Mouse (Mus musculus): ENCODE results near the gene Ndufa8. TPM values are rescaled to one million over a fixed set of nuclear protein-coding genes. Genes with fewer than 3 reads are reported as not detected.

The Ndufa8 gene
- polyA plus RNA-seq, 1 experiment = 99.4 TPM

- no peaks in the 10 kb centered on the region for H3K4me1 ChIP-seq (ENCODE audit: control insufficient read depth, insufficient read depth, low read length)
- no peak overlapping the region for H3K27ac ChIP-seq (ENCODE audit: insufficient read depth, low read length)
- TF ChIP-seq POLR2A (IDR thresholded peaks at IDR 0.05; ENCODE audit: low read depth, low read length) (no peak), CTCF (IDR thresholded peaks at IDR 0.05; ENCODE audit: borderline replicate concordance, insufficient read depth, low read length) (no peak)
- no peak overlapping the region for H3K4me3 ChIP-seq (ENCODE audit: insufficient read depth, low read length)
Observed at GRCm38 (mm10) chr2:36082802-36083580, 33.8 kb upstream of the Ndufa8 start.

GRCm38 (mm10) chr2:36081446-36081845, 32.2 kb upstream of the Ndufa8 start:
- H3K4me1 ChIP-seq (ENCODE audit: control insufficient read depth, insufficient read depth, low read length) = no peaks in the 10 kb centered on the region
- no peak overlapping the region for H3K4me3 ChIP-seq (ENCODE audit: insufficient read depth, low read length)
- no peak for TF ChIP-seq POLR2A (IDR thresholded peaks at IDR 0.05; ENCODE audit: low read depth, low read length)
- TF ChIP-seq CTCF (IDR thresholded peaks at IDR 0.05; ENCODE audit: borderline replicate concordance, insufficient read depth, low read length) = no peak
- H3K27ac ChIP-seq (ENCODE audit: insufficient read depth, low read length) = no peak overlapping the region

GRCm38 (mm10) chr2:36077160-36077761, 28.1 kb upstream of the Ndufa8 start:
- H3K27ac ChIP-seq (ENCODE audit: insufficient read depth, low read length) = no peak overlapping the region
- no peak overlapping the region for H3K4me3 ChIP-seq (ENCODE audit: insufficient read depth, low read length)
- H3K4me1 ChIP-seq (ENCODE audit: control insufficient read depth, insufficient read depth, low read length) = no peaks in the 10 kb centered on the region
- TF ChIP-seq POLR2A (IDR thresholded peaks at IDR 0.05; ENCODE audit: low read depth, low read length) = no peak
- no peak for TF ChIP-seq CTCF (IDR thresholded peaks at IDR 0.05; ENCODE audit: borderline replicate concordance, insufficient read depth, low read length)

GRCm38 (mm10) chr2:36075210-36075609, 26.0 kb upstream of the Ndufa8 start:
- Histone ChIP-seq H3K27ac (ENCODE audit: insufficient read depth, low read length) (no peak overlapping the region), H3K4me3 (ENCODE audit: insufficient read depth, low read length) (no peak overlapping the region), H3K4me1 (ENCODE audit: control insufficient read depth, insufficient read depth, low read length) (no peaks in the 10 kb centered on the region)
- TF ChIP-seq CTCF (IDR thresholded peaks at IDR 0.05; ENCODE audit: borderline replicate concordance, insufficient read depth, low read length) (no peak), POLR2A (IDR thresholded peaks at IDR 0.05; ENCODE audit: low read depth, low read length) (no peak)

- Histone ChIP-seq H3K27ac (ENCODE audit: insufficient read depth, low read length) (no peak overlapping the region), H3K4me1 (ENCODE audit: control insufficient read depth, insufficient read depth, low read length) (no peaks in the 10 kb centered on the region), H3K4me3 (ENCODE audit: insufficient read depth, low read length) (no peak overlapping the region)
- TF ChIP-seq CTCF (IDR thresholded peaks at IDR 0.05; ENCODE audit: borderline replicate concordance, insufficient read depth, low read length) (no peak), POLR2A (IDR thresholded peaks at IDR 0.05; ENCODE audit: low read depth, low read length) (no peak)
Observed at GRCm38 (mm10) chr2:36073781-36074180, 24.6 kb upstream of the Ndufa8 start.

- no peaks in the 10 kb centered on the region for H3K4me1 ChIP-seq (ENCODE audit: control insufficient read depth, insufficient read depth, low read length)
- no peak overlapping the region for H3K27ac ChIP-seq (ENCODE audit: insufficient read depth, low read length)
- no peak overlapping the region for H3K4me3 ChIP-seq (ENCODE audit: insufficient read depth, low read length)
- TF ChIP-seq POLR2A (IDR thresholded peaks at IDR 0.05; ENCODE audit: low read depth, low read length) (no peak), CTCF (IDR thresholded peaks at IDR 0.05; ENCODE audit: borderline replicate concordance, insufficient read depth, low read length) (no peak)
Observed at GRCm38 (mm10) chr2:36071660-36072305, 22.6 kb upstream of the Ndufa8 start.

GRCm38 (mm10) chr2:36067132-36067531, 17.9 kb upstream of the Ndufa8 start:
- no peak for TF ChIP-seq POLR2A (IDR thresholded peaks at IDR 0.05; ENCODE audit: low read depth, low read length)
- no peak for TF ChIP-seq CTCF (IDR thresholded peaks at IDR 0.05; ENCODE audit: borderline replicate concordance, insufficient read depth, low read length)
- Histone ChIP-seq H3K4me1 (ENCODE audit: control insufficient read depth, insufficient read depth, low read length) (no peaks in the 10 kb centered on the region), H3K27ac (ENCODE audit: insufficient read depth, low read length) (no peak overlapping the region), H3K4me3 (ENCODE audit: insufficient read depth, low read length) (no peak overlapping the region)

GRCm38 (mm10) chr2:36061409-36061808, 12.2 kb upstream of the Ndufa8 start:
- Histone ChIP-seq H3K4me1 (ENCODE audit: control insufficient read depth, insufficient read depth, low read length) (no peaks in the 10 kb centered on the region), H3K27ac (ENCODE audit: insufficient read depth, low read length) (no peak overlapping the region), H3K4me3 (ENCODE audit: insufficient read depth, low read length) (no peak overlapping the region)
- TF ChIP-seq CTCF (IDR thresholded peaks at IDR 0.05; ENCODE audit: borderline replicate concordance, insufficient read depth, low read length) (no peak), POLR2A (IDR thresholded peaks at IDR 0.05; ENCODE audit: low read depth, low read length) (no peak)

GRCm38 (mm10) chr2:36056248-36056647, 7.0 kb upstream of the Ndufa8 start:
- H3K4me1 ChIP-seq (ENCODE audit: control insufficient read depth, insufficient read depth, low read length) = no peaks in the 10 kb centered on the region
- TF ChIP-seq POLR2A (IDR thresholded peaks at IDR 0.05; ENCODE audit: low read depth, low read length) (no peak), CTCF (IDR thresholded peaks at IDR 0.05; ENCODE audit: borderline replicate concordance, insufficient read depth, low read length) (no peak)
- no peak overlapping the region for H3K27ac ChIP-seq (ENCODE audit: insufficient read depth, low read length)
- no peak overlapping the region for H3K4me3 ChIP-seq (ENCODE audit: insufficient read depth, low read length)

- no peak overlapping the region for H3K27ac ChIP-seq (ENCODE audit: insufficient read depth, low read length)
- no peaks in the 10 kb centered on the region for H3K4me1 ChIP-seq (ENCODE audit: control insufficient read depth, insufficient read depth, low read length)
- H3K4me3 ChIP-seq (ENCODE audit: insufficient read depth, low read length) = no peak overlapping the region
- TF ChIP-seq CTCF (IDR thresholded peaks at IDR 0.05; ENCODE audit: borderline replicate concordance, insufficient read depth, low read length) (no peak), POLR2A (IDR thresholded peaks at IDR 0.05; ENCODE audit: low read depth, low read length) (no peak)
Observed at GRCm38 (mm10) chr2:36053249-36053648, 4.0 kb upstream of the Ndufa8 start.

All from embryonic fibroblast, embryonic 13.5 days (primary cell).